Mouse (Mus musculus) forebrain, embryonic 14.5 days (tissue): Measurements from ENCODE around the gene Otop2. TPM values are rescaled to one million over a fixed set of nuclear protein-coding genes. Genes with fewer than 3 reads are reported as not detected.
A peak's percentile ranks its signal among the peaks of the same experiment; 100 is the strongest.

Experiments
- ATAC-seq: fragments of 200-750 bp; cut with Nextera tagmentation; 2 replicates; pipeline ENCODE4 v1.8.0; 2017; ENCODE audit warnings: mild to moderate bottlenecking, moderate library complexity
- DNase-seq: peaks from one replicate; pipeline ENCODE4 v3.0.0-alpha.2; 2015; ENCODE audit warnings: low spot score
- H3K27ac ChIP-seq: fragments of 300-500 bp; sonication (generic); 2 replicates; pipeline ENCODE4 v1.5.1; 2014; ENCODE audit warnings: low read depth, mild to moderate bottlenecking, control low read depth, low read length, moderate library complexity
- H3K27me3 ChIP-seq: fragments of 300-500 bp; sonication (generic); replicated peaks from 2 replicates; pipeline ENCODE4 v1.6.1; 2014; ENCODE audit warnings: low read length, control low read depth, mixed read lengths; ENCODE audit not compliant: control insufficient read depth, insufficient read depth
- H3K36me3 ChIP-seq: fragments of 300-500 bp; sonication (generic); 2 replicates; pipeline ENCODE4 v1.6.1; 2014; ENCODE audit warnings: low read length, control low read depth; ENCODE audit not compliant: control insufficient read depth, insufficient read depth
- H3K4me1 ChIP-seq: fragments of 300-500 bp; sonication (generic); 2 replicates; pipeline ENCODE4 v1.6.1; 2014; ENCODE audit warnings: antibody characterized with exemption, low read length, control low read depth; ENCODE audit not compliant: control insufficient read depth, insufficient read depth
- H3K4me2 ChIP-seq: fragments of 300-500 bp; sonication (generic); 2 replicates; pipeline ENCODE4 v1.6.1; 2014; ENCODE audit warnings: mild to moderate bottlenecking, control low read depth, low read length
- H3K4me3 ChIP-seq: fragments of 300-500 bp; sonication (generic); 2 replicates; pipeline ENCODE4 v1.5.1; 2014; ENCODE audit warnings: low read depth, low read length, control low read depth
- H3K9ac ChIP-seq: fragments of 300-500 bp; sonication (generic); 2 replicates; pipeline ENCODE4 v1.6.1; 2014; ENCODE audit warnings: mild to moderate bottlenecking, low read length, control low read depth, moderate library complexity
- H3K9me3 ChIP-seq: fragments of 300-500 bp; sonication (generic); replicated peaks from 2 replicates; pipeline ENCODE4 v1.6.1; 2016; ENCODE audit warnings: low read length, control low read depth, mixed read lengths; ENCODE audit not compliant: control insufficient read depth
- WGBS: fragments of 180-500 bp; shearing (Covaris S2); extraction: QIAGEN DNeasy Blood & Tissue Kit; methylation state at CpG from one replicate; pipeline ENCODE4 v1.1.7; 2014; 5-methylcytosine and 5-hydroxymethylcytosine counted together
- polyA plus RNA-seq: library from polyadenylated mRNA; unstranded; fragments of >200 nt; fragmentation: Nextera tagmentation; extraction: Ambion mirVana; gene quantifications from 2 replicates; pipeline ENCODE4 v1.2.1, GENCODE M21; 2014

Gene Otop2
- polyA plus RNA-seq, 1 experiment from 2014 or later, result not detected

- Histone ChIP-seq H3K4me2 (peak within 1 kb of the TSS; percentile 48), H3K4me3 (peak within 1 kb of the TSS; percentile 24), H3K27ac (no peak within 1 kb of the TSS), H3K27me3 (peaks cover 48% of the 10 kb centered on the region), H3K36me3 (peaks cover 17% of the 10 kb centered on the region; the same call in 1 of the 2 replicates), H3K9ac (peak within 1 kb of the TSS; percentile 35), H3K4me1 (peaks cover 4% of the 10 kb centered on the region; the same call in 1 of the 2 replicates), H3K9me3 (no peaks in the 10 kb centered on the region)
- ATAC-seq, result no peak
- no peak for DNase-seq
- 6% methylated on average over 46 of the region's 50 CpGs for WGBS
Observed at GRCm38 (mm10) chr11:115267061-115267883, 39.7 kb upstream of the Otop2 start, which contains the start of gene Grin2c. Gene Grin2c (minus strand): TSS chr11:115267243.

- 80% methylated on average over 11 of the region's 11 CpGs for WGBS
- no peak overlapping the region for H3K9ac ChIP-seq
- peaks cover 4% of the 10 kb centered on the region; the same call in 1 of the 2 replicates for H3K4me1 ChIP-seq
- H3K27ac ChIP-seq, result no peak overlapping the region
- no peak for DNase-seq
- H3K4me3 ChIP-seq, result no peak overlapping the region
- no peaks in the 10 kb centered on the region for H3K9me3 ChIP-seq
- H3K27me3 ChIP-seq, result peaks cover 48% of the 10 kb centered on the region
- H3K4me2 ChIP-seq, result no peak overlapping the region
- no peak for ATAC-seq
- peaks cover 17% of the 10 kb centered on the region; the same call in 1 of the 2 replicates for H3K36me3 ChIP-seq
Observed at GRCm38 (mm10) chr11:115267958-115268357, 39.0 kb upstream of the Otop2 start.

- Histone ChIP-seq H3K27ac (no peak overlapping the region), H3K4me2 (no peak overlapping the region), H3K9me3 (no peaks in the 10 kb centered on the region), H3K4me3 (no peak overlapping the region), H3K9ac (no peak overlapping the region), H3K36me3 (peaks cover 17% of the 10 kb centered on the region; the same call in 1 of the 2 replicates), H3K4me1 (peaks cover 4% of the 10 kb centered on the region; the same call in 1 of the 2 replicates), H3K27me3 (peaks cover 43% of the 10 kb centered on the region)
- DNase-seq (no peak), ATAC-seq (no peak)
- 92% methylated on average over 27 of the region's 27 CpGs for WGBS
Observed at GRCm38 (mm10) chr11:115269330-115270066, 37.5 kb upstream of the Otop2 start.

GRCm38 (mm10) chr11:115270148-115270861 lies 36.7 kb upstream of the Otop2 start:
- H3K27me3 ChIP-seq, result peaks cover 35% of the 10 kb centered on the region
- H3K4me2 ChIP-seq, result no peak overlapping the region
- DNase-seq (peak; percentile 88), ATAC-seq (peak; percentile 38)
- WGBS, result 32% methylated on average over 18 of the region's 19 CpGs
- no peak overlapping the region for H3K4me3 ChIP-seq
- H3K9me3 ChIP-seq, result no peaks in the 10 kb centered on the region
- H3K9ac ChIP-seq, result no peak overlapping the region
- peaks cover 4% of the 10 kb centered on the region; the same call in 1 of the 2 replicates for H3K4me1 ChIP-seq
- H3K36me3 ChIP-seq, result peaks cover 17% of the 10 kb centered on the region; the same call in 1 of the 2 replicates
- H3K27ac ChIP-seq, result no peak overlapping the region

- WGBS, result 82% methylated on average over 9 of the region's 9 CpGs
- no peak for ATAC-seq
- Histone ChIP-seq H3K36me3 (peaks cover 17% of the 10 kb centered on the region; the same call in 1 of the 2 replicates), H3K4me1 (peaks cover 8% of the 10 kb centered on the region; the same call in 1 of the 2 replicates), H3K27me3 (peaks cover 27% of the 10 kb centered on the region), H3K9ac (no peak overlapping the region), H3K4me3 (no peak overlapping the region), H3K27ac (no peak overlapping the region), H3K9me3 (no peaks in the 10 kb centered on the region), H3K4me2 (no peak overlapping the region)
- no peak for DNase-seq
Observed at GRCm38 (mm10) chr11:115271052-115271451, 35.9 kb upstream of the Otop2 start.

GRCm38 (mm10) chr11:115271481-115271880 lies 35.5 kb upstream of the Otop2 start:
- Histone ChIP-seq H3K27ac (no peak overlapping the region), H3K4me2 (no peak overlapping the region), H3K4me3 (no peak overlapping the region), H3K9ac (no peak overlapping the region), H3K9me3 (no peaks in the 10 kb centered on the region), H3K27me3 (peaks cover 23% of the 10 kb centered on the region), H3K36me3 (peaks cover 17% of the 10 kb centered on the region; the same call in 1 of the 2 replicates), H3K4me1 (peaks cover 9% of the 10 kb centered on the region; the same call in 1 of the 2 replicates)
- ATAC-seq, result no peak
- WGBS, result 61% methylated on average over 10 of the region's 10 CpGs
- DNase-seq, result no peak

GRCm38 (mm10) chr11:115272894-115273498 lies 34.0 kb upstream of the Otop2 start:
- WGBS, result 72% methylated on average over 10 of the region's 10 CpGs
- DNase-seq, result no peak
- H3K9me3 ChIP-seq, result no peaks in the 10 kb centered on the region
- H3K27me3 ChIP-seq, result peaks cover 8% of the 10 kb centered on the region
- H3K4me3 ChIP-seq, result no peak overlapping the region
- H3K9ac ChIP-seq, result no peak overlapping the region
- H3K4me1 ChIP-seq, result peaks cover 5% of the 10 kb centered on the region; the same call in 1 of the 2 replicates
- peaks cover 15% of the 10 kb centered on the region; the same call in 1 of the 2 replicates for H3K36me3 ChIP-seq
- no peak overlapping the region for H3K27ac ChIP-seq
- ATAC-seq, result no peak
- H3K4me2 ChIP-seq, result no peak overlapping the region

GRCm38 (mm10) chr11:115273735-115274134 lies 33.2 kb upstream of the Otop2 start:
- Histone ChIP-seq H3K27ac (no peak overlapping the region), H3K9me3 (no peaks in the 10 kb centered on the region), H3K4me1 (peaks cover 5% of the 10 kb centered on the region; the same call in 1 of the 2 replicates), H3K36me3 (peaks cover 8% of the 10 kb centered on the region; the same call in 1 of the 2 replicates), H3K9ac (no peak overlapping the region), H3K4me2 (no peak overlapping the region), H3K27me3 (0 out of 2 replicates have a peak, but pooled peaks cover 2% of the 10 kb centered on the region), H3K4me3 (no peak overlapping the region)
- DNase-seq, result no peak
- no peak for ATAC-seq
- WGBS, result 78% methylated on average over 7 of the region's 7 CpGs
